Mouse (Mus musculus) midbrain, postnatal 0 days (tissue): ENCODE measurements around the gene Slc2a8. TPM values are rescaled to one million over a fixed set of nuclear protein-coding genes. Genes with fewer than 3 reads are reported as not detected.
A peak's percentile ranks its signal among the peaks of the same experiment; 100 is the strongest.

Experiments
- ATAC-seq: fragments of 200-750 bp; cut with Nextera tagmentation; 2 replicates; pipeline ENCODE4 v1.8.0; 2017; ENCODE audit warnings: moderate number of reproducible peaks, mild to moderate bottlenecking, moderate TSS enrichment, moderate library complexity; ENCODE audit not compliant: low FRiP score
- DNase-seq: peaks from one replicate; pipeline ENCODE4 v3.0.0-alpha.2; 2015; ENCODE audit warnings: low spot score
- H3K27ac ChIP-seq: fragments of 300-500 bp; sonication (generic); 2 replicates; pipeline ENCODE4 v1.5.1; 2014; ENCODE audit warnings: low read depth, mild to moderate bottlenecking, low read length, mixed read lengths
- H3K27me3 ChIP-seq: fragments of 300-500 bp; sonication (generic); 2 replicates; pipeline ENCODE4 v1.6.1; 2014; ENCODE audit warnings: low read length, control low read depth, mixed read lengths; ENCODE audit not compliant: insufficient read depth
- H3K36me3 ChIP-seq: fragments of 300-500 bp; sonication (generic); 2 replicates; pipeline ENCODE4 v1.6.1; 2014; ENCODE audit warnings: low read length, control low read depth, mixed read lengths; ENCODE audit not compliant: insufficient read depth
- H3K4me1 ChIP-seq: fragments of 300-500 bp; sonication (generic); 2 replicates; pipeline ENCODE4 v1.6.1; 2014; ENCODE audit warnings: mild to moderate bottlenecking, control low read depth, antibody characterized with exemption, low read length, mixed read lengths; ENCODE audit not compliant: insufficient read depth
- H3K4me2 ChIP-seq: fragments of 300-500 bp; sonication (generic); 2 replicates; pipeline ENCODE4 v1.6.1; 2014; ENCODE audit warnings: low read depth, mild to moderate bottlenecking, low read length, mixed read lengths; ENCODE audit not compliant: poor library complexity, severe bottlenecking
- H3K4me3 ChIP-seq: fragments of 300-500 bp; sonication (generic); 2 replicates; pipeline ENCODE4 v1.5.1; 2014; ENCODE audit warnings: low read depth, mild to moderate bottlenecking, low read length, moderate library complexity
- H3K9ac ChIP-seq: fragments of 300-500 bp; sonication (generic); replicated peaks from 2 replicates; pipeline ENCODE4 v1.6.1; 2014; ENCODE audit warnings: mild to moderate bottlenecking, low read length, moderate library complexity, mixed read lengths; ENCODE audit not compliant: poor library complexity, severe bottlenecking
- H3K9me3 ChIP-seq: fragments of 300-500 bp; sonication (generic); 2 replicates; pipeline ENCODE4 v1.6.1; 2016; ENCODE audit warnings: low read length, control low read depth
- CTCF ChIP-seq: IDR thresholded peaks from 2 replicates; pipeline ENCODE4 v1.5.1; 2016; ENCODE audit warnings: antibody characterized with exemption, mild to moderate bottlenecking
- WGBS: fragments of 180-500 bp; shearing (Covaris S2); extraction: QIAGEN DNeasy Blood & Tissue Kit; methylation state at CpG from one replicate; pipeline ENCODE4 v1.1.7; 2014; 5-methylcytosine and 5-hydroxymethylcytosine counted together
- polyA plus RNA-seq: library from polyadenylated mRNA; unstranded; fragments of >200 nt; fragmentation: Nextera tagmentation; extraction: Ambion mirVana; gene quantifications from 2 replicates; pipeline ENCODE4 v1.2.1, GENCODE M21; 2015
- total RNA-seq: library from RNA; depleted of rRNA; stranded (reverse); fragments of >200 nt; gene quantifications from 2 replicates; pipeline ENCODE4 v1.2.3, GENCODE M21; 2014

Gene Slc2a8
- total and polyA plus RNA-seq, 2 experiments from 2014 or later, result 30.7 to 34.6 TPM

GRCm38 (mm10) chr2:32961192-32961995, 20.5 kb downstream of the Slc2a8 start, which contains the start of the genes Rpl12 and Lrsam1:
TSS of gene Rpl12 (plus strand) at chr2:32961559.
TSS of gene Lrsam1 (minus strand) at chr2:32961614.
- H3K4me2 ChIP-seq, result peak within 1 kb of the TSS; percentile 85
- peaks cover 17% of the 10 kb centered on the region for H3K36me3 ChIP-seq
- no peak for TF ChIP-seq CTCF
- H3K4me3 ChIP-seq, result peak within 1 kb of the TSS; percentile 51
- H3K4me1 ChIP-seq, result 0 out of 2 replicates have a peak, but pooled peaks cover 6% of the 10 kb centered on the region
- H3K9ac ChIP-seq, result peak within 1 kb of the TSS; percentile 90
- no peaks in the 10 kb centered on the region for H3K9me3 ChIP-seq
- WGBS, result 3% methylated on average over 53 of the region's 55 CpGs
- peak within 1 kb of the TSS; percentile 79 for H3K27ac ChIP-seq
- no peaks in the 10 kb centered on the region for H3K27me3 ChIP-seq
- ATAC-seq (peak; percentile 94), DNase-seq (peak; percentile 97)

GRCm38 (mm10) chr2:32960273-32960672, 21.6 kb downstream of the Slc2a8 start:
- 0 out of 2 replicates have a peak, but pooled peaks cover 6% of the 10 kb centered on the region for H3K4me1 ChIP-seq
- DNase-seq (no peak), ATAC-seq (no peak)
- no peaks in the 10 kb centered on the region for H3K27me3 ChIP-seq
- peak overlapping the region; percentile 51; the same call in 1 of the 2 replicates for H3K4me3 ChIP-seq
- no peak for TF ChIP-seq CTCF
- H3K4me2 ChIP-seq, result peak overlapping the region; percentile 85
- no peak overlapping the region for H3K27ac ChIP-seq
- H3K9ac ChIP-seq, result peak overlapping the region; percentile 90; the same call in 1 of the 2 replicates
- H3K36me3 ChIP-seq, result peaks cover 27% of the 10 kb centered on the region
- no peaks in the 10 kb centered on the region for H3K9me3 ChIP-seq
- 90% methylated on average over 4 of the region's 4 CpGs for WGBS

- Histone ChIP-seq H3K4me3 (no peak overlapping the region), H3K9me3 (no peaks in the 10 kb centered on the region), H3K4me1 (0 out of 2 replicates have a peak, but pooled peaks cover 6% of the 10 kb centered on the region), H3K36me3 (peaks cover 44% of the 10 kb centered on the region), H3K4me2 (no peak overlapping the region), H3K27me3 (no peaks in the 10 kb centered on the region), H3K27ac (no peak overlapping the region), H3K9ac (no peak overlapping the region)
- peak; percentile 46 for TF ChIP-seq CTCF
- DNase-seq, result peak; percentile 49
- 76% methylated on average over 8 of the region's 8 CpGs for WGBS
- no peak for ATAC-seq
These were observed 24.5 kb downstream of the Slc2a8 start for GRCm38 (mm10) chr2:32957344-32957743.

- Histone ChIP-seq H3K9me3 (no peaks in the 10 kb centered on the region), H3K27me3 (no peaks in the 10 kb centered on the region), H3K27ac (no peak overlapping the region), H3K36me3 (peaks cover 54% of the 10 kb centered on the region), H3K4me3 (no peak overlapping the region), H3K4me1 (no peaks in the 10 kb centered on the region), H3K9ac (no peak overlapping the region), H3K4me2 (no peak overlapping the region)
- DNase-seq, result no peak
- peak; percentile 47 for TF ChIP-seq CTCF
- no peak for ATAC-seq
- WGBS, result 94% methylated on average over 2 of the region's 2 CpGs
These were observed 27.3 kb downstream of the Slc2a8 start for GRCm38 (mm10) chr2:32954581-32954980.

GRCm38 (mm10) chr2:32947454-32947853, 34.4 kb downstream of the Slc2a8 start:
- no peaks in the 10 kb centered on the region for H3K9me3 ChIP-seq
- H3K4me2 ChIP-seq, result no peak overlapping the region
- TF ChIP-seq CTCF, result no peak
- H3K9ac ChIP-seq, result no peak overlapping the region
- H3K4me1 ChIP-seq, result no peaks in the 10 kb centered on the region
- no peak overlapping the region for H3K27ac ChIP-seq
- ATAC-seq (no peak), DNase-seq (no peak)
- peaks cover 60% of the 10 kb centered on the region for H3K36me3 ChIP-seq
- H3K4me3 ChIP-seq, result no peak overlapping the region
- no peaks in the 10 kb centered on the region for H3K27me3 ChIP-seq
- 92% methylated on average over 11 of the region's 11 CpGs for WGBS

- H3K4me3 ChIP-seq, result no peak overlapping the region
- ATAC-seq (no peak), DNase-seq (no peak)
- no peak overlapping the region for H3K27ac ChIP-seq
- no peaks in the 10 kb centered on the region for H3K9me3 ChIP-seq
- whole genome bisulfite sequencing, result 93% methylated on average over 4 of the region's 4 CpGs
- H3K27me3 ChIP-seq, result no peaks in the 10 kb centered on the region
- no peak overlapping the region for H3K4me2 ChIP-seq
- no peaks in the 10 kb centered on the region for H3K4me1 ChIP-seq
- TF ChIP-seq CTCF, result no peak; the same call in 1 of the 2 replicates
- H3K9ac ChIP-seq, result no peak overlapping the region
- H3K36me3 ChIP-seq, result peaks cover 64% of the 10 kb centered on the region
These were observed 41.4 kb downstream of the Slc2a8 start for GRCm38 (mm10) chr2:32940483-32940882.
